ENCODE assay signal across 18 mouse cellular contexts in the genomic region with DNA sequence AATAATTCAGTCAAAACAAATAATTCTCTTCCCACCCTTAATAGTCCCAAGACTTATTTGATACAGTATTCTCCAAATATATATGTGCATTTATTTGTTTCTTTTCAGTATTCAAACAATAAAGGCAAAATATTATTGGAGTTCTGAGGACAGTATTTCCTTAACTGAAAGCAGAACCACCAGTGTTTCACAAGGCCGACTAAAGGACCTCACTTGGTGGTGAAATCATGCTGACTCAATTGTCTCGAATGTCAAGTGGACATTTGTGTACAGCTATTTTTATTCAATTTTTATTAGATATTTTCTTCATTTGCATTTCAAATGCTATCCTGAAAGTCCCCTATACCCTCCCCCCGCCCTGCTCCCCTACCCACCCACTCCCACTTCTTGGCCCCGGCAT. TPM values are rescaled to one million over a fixed set of nuclear protein-coding genes. Genes with fewer than 3 reads are reported as not detected.
DNase-seq lines count a peak whose midpoint lies in the region; ATAC-seq and TF ChIP-seq lines count a peak whose summit lies in the region.
"Had no signal": no experiment of that assay in that cellular context is flagged by ENCODE, and none has a peak within 500 bp of the region (broad histone marks: within the 10 kb centered on the region; RNA-seq: fewer than 3 reads in every experiment).

No protein-coding gene starts in this region.

- no peak overlapping the region for H3K4me3 ChIP-seq in gastrocnemius, adult 2 months
- H3K4me3 ChIP-seq: forebrain, embryonic 10.5 days; forebrain, embryonic 13.5 days; hindbrain, embryonic 12.5 days; hindbrain, embryonic 15.5 days had no signal

- intact Hi-C loops in gastrocnemius, adult 2 months (cut with DNase I): no loop called here

- peak; percentile 87 for ATAC-seq in granulocyte monocyte progenitor cell, adult 5-6 weeks (replicated peaks; ENCODE audit: poor library complexity, severe bottlenecking)
- ATAC-seq in megakaryocyte progenitor cell, adult 5-6 weeks (replicated peaks; ENCODE audit: poor library complexity): peak; percentile 79
- ATAC-seq: activated CD4-positive, CD25-positive, alpha-beta regulatory T cell, adult 4 months; forebrain, embryonic 13.5 days; forebrain, embryonic 16.5 days had no signal

- TF ChIP-seq CTCF in gastrocnemius, adult 2 months (IDR thresholded peaks at IDR 0.05): no peak

- no peak overlapping the region for H3K27ac ChIP-seq in gastrocnemius, adult 2 months
- H3K27ac ChIP-seq: forebrain, embryonic 10.5 days; forebrain, embryonic 13.5 days; hindbrain, embryonic 12.5 days; hindbrain, embryonic 15.5 days had no signal

- peak; percentile 22 for DNase-seq in 416B (ENCODE audit: low read depth)
- DNase-seq in retina, embryonic 14.5 days (ENCODE audit: low spot score): no peak
- DNase-seq in left cerebral cortex, adult 11 months (ENCODE audit: low spot score): no peak
- no peak for DNase-seq in gastrocnemius, adult 2 months
- DNase-seq: adrenal gland, adult 8-10 months; adrenal gland, postnatal 25 days; cerebellum, adult 18-20 months; cerebellum, adult 9-10 months; cerebellum, postnatal 14 days; gastrocnemius, postnatal 25 days had no signal

RNA-seq across cellular contexts. Expression of a gene that starts 21.3 kb away (rescaled TPM):
- total RNA-seq in granulocyte monocyte progenitor cell, adult 5-6 weeks (2014; fragmentation: Nextera tagmentation): 129 and 147 TPM in 2 replicates
- total RNA-seq in granulocyte monocyte progenitor cell, adult 5-6 weeks (2017): 321 and 354 TPM in 2 replicates
- total RNA-seq in megakaryocyte progenitor cell, adult 5-6 weeks (2015): 196 and 241 TPM in 2 replicates
- 213 and 249 TPM in 2 replicates for total RNA-seq in megakaryocyte progenitor cell, adult 5-6 weeks (2017)
- 10 to 100 TPM; 18.4 to 22.1 TPM for total RNA-seq in gastrocnemius, adult 2 months (2021)

Comparison
In these comparisons a context has a peak if more than half of its experiments do, and no peak if none do; other contexts are left out.
1. RNA of a gene that starts 21.3 kb away (total RNA-seq): 129 to 354 TPM in granulocyte monocyte progenitor cell, adult 5-6 weeks and 196 to 249 TPM in megakaryocyte progenitor cell, adult 5-6 weeks; 18.4 to 22.1 TPM in gastrocnemius, adult 2 months; every median in the first group is over 4 times any median in the second.